ENCODE assay signal across 8 mouse cellular contexts in the genomic region with DNA sequence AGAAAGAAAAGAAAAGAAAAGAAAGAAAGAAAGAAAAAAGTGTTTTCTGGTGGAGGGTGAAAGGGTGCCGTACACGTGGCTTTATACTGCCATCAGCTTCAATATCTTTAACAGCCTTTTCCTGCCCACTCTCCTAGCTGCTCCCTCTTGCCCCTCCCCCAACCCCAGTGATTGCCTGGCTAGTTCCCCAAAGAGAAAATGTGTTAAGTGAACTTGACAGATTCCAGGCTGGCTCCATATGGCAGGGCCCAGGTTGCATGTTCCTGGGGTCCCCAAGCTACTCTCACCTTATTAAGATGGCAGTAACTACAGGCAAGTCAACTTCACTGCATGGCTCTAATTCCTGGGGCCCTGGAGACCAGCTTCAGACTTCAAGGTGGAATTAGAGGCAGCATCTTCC.
DNase-seq lines count a peak whose midpoint lies in the region; ATAC-seq lines count a peak whose summit lies in the region.
"Had no signal": no experiment of that assay in that cellular context is flagged by ENCODE, and none has a peak within 500 bp of the region (broad histone marks: within the 10 kb centered on the region; RNA-seq: fewer than 3 reads in every experiment).

No protein-coding gene starts in this region.

- 18% methylated on average over 2 of the region's 2 CpGs for whole genome bisulfite sequencing in neural tube, embryonic 15.5 days
- WGBS in hindbrain, embryonic 14.5 days: 45% methylated on average over 2 of the region's 2 CpGs

- intact Hi-C loops in left cerebral cortex, postnatal 36 days (cut with DNase I): no loop called here

- no peak overlapping the region for H3K4me2 ChIP-seq in neural tube, embryonic 15.5 days
- H3K4me2 ChIP-seq in hindbrain, embryonic 14.5 days (replicated peaks): no peak overlapping the region
- H3K4me2 ChIP-seq: limb, embryonic 15.5 days had no signal

- peaks cover 22% of the 10 kb centered on the region for H3K4me1 ChIP-seq in neural tube, embryonic 15.5 days
- H3K4me1 ChIP-seq in hindbrain, embryonic 14.5 days (replicated peaks; ENCODE audit: control insufficient read depth, insufficient read depth, low read length): peaks cover 13% of the 10 kb centered on the region

- no peak overlapping the region for H3K4me3 ChIP-seq in neural tube, embryonic 15.5 days (replicated peaks)
- H3K4me3 ChIP-seq in hindbrain, embryonic 14.5 days (replicated peaks; ENCODE audit: low read length): no peak overlapping the region
- H3K4me3 ChIP-seq: limb, embryonic 15.5 days had no signal

- ATAC-seq in neural tube, embryonic 15.5 days (ENCODE audit: low FRiP score): no peak
- ATAC-seq in common myeloid progenitor, adult 5-6 weeks (replicated peaks; ENCODE audit: low read depth, poor library complexity, severe bottlenecking): 0 out of 2 replicates have a peak, but pooled peaks have one; percentile 32
- ATAC-seq in hindbrain, embryonic 14.5 days (ENCODE audit: low FRiP score): no peak

- no peak overlapping the region for H3K9ac ChIP-seq in neural tube, embryonic 15.5 days (replicated peaks)
- H3K9ac ChIP-seq in hindbrain, embryonic 14.5 days: no peak overlapping the region
- H3K9ac ChIP-seq: limb, embryonic 15.5 days had no signal

- no peaks in the 10 kb centered on the region for H3K27me3 ChIP-seq in neural tube, embryonic 15.5 days (replicated peaks)
- H3K27me3 ChIP-seq in hindbrain, embryonic 14.5 days (ENCODE audit: control insufficient read depth, insufficient read depth, low read length): no peaks in the 10 kb centered on the region
- H3K27me3 ChIP-seq: limb, embryonic 15.5 days had no signal

- peak; percentile 14 for DNase-seq in neural tube, embryonic 10.5 days (ENCODE audit: extremely low spot score, low spot score)
- DNase-seq in hindbrain, embryonic 14.5 days (ENCODE audit: low spot score): peak; percentile 50
- DNase-seq in retina, postnatal 1 day: peak; percentile 51
- no peak for DNase-seq in urinary bladder, postnatal 10 days (ENCODE audit: low spot score)
- DNase-seq in left cerebral cortex, postnatal 36 days (ENCODE audit: low spot score in 2 of 2): no peak

- no peaks in the 10 kb centered on the region for H3K36me3 ChIP-seq in neural tube, embryonic 15.5 days
- H3K36me3 ChIP-seq in hindbrain, embryonic 14.5 days (replicated peaks; ENCODE audit: control insufficient read depth, insufficient read depth): no peaks in the 10 kb centered on the region
- H3K36me3 ChIP-seq: limb, embryonic 15.5 days had no signal

- no peaks in the 10 kb centered on the region for H3K9me3 ChIP-seq in neural tube, embryonic 15.5 days (replicated peaks)
- H3K9me3 ChIP-seq in hindbrain, embryonic 14.5 days (ENCODE audit: control insufficient read depth, low read length): no peaks in the 10 kb centered on the region
- H3K9me3 ChIP-seq: limb, embryonic 15.5 days had no signal

- H3K27ac ChIP-seq in neural tube, embryonic 15.5 days (replicated peaks): no peak overlapping the region; the same call in 1 of the 2 replicates
- peak overlapping the region; percentile 38; the same call in 1 of the 2 replicates for H3K27ac ChIP-seq in hindbrain, embryonic 14.5 days
- H3K27ac ChIP-seq: limb, embryonic 15.5 days had no signal

Comparison
In these comparisons a context has a peak if more than half of its experiments do, and no peak if none do; other contexts are left out.
1. DNase-seq: peak in neural tube, embryonic 10.5 days (single experiment), hindbrain, embryonic 14.5 days (single experiment) and retina, postnatal 1 day (single experiment); none in urinary bladder, postnatal 10 days (single experiment) and left cerebral cortex, postnatal 36 days (0 of 2).